Mouse (Mus musculus): ENCODE data around the gene Tmem243. TPM values are rescaled to one million over a fixed set of nuclear protein-coding genes. Genes with fewer than 3 reads are reported as not detected.

The Tmem243 gene
- polyA plus RNA-seq, 1 experiment from 2014 or later: 14.2 TPM

DNA sequence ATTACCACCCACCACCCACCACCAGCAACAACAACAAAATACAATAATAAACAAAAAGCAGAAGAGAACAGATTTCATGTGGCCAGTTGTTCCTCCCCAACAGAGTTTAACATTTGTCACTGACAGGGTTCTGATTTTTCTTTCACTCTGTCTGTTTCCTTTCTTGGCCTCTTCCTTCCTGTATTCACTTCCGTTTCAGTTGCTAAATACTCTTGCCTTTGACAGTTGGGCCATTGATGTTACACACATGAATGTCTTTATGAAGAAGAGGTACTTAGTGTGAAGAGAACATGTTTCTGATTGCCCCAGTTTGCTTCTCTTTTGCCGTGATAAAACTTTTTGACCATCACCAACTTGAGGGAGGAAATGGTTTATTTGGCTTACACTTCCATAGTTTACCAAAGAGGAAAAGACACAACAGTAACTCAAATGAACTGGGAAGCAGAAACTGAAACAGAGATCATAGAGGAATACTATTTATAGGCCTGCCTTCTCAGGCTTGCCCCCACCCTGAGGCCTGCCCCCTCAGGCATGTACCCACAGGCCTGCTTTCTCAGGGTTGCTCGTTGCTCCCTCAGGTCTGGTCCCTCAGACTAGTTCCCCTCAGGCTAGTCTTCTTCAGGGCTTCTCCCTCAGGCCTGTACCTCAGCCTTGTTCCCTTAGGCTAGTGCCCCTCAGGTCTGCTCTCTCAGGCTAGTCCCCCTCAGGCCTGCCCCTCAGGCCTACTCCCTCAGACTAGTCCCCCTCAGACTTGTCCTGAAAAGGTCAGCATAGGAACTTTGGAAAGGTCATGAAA lies 13.3 kb upstream of the Tmem243 start:
- H3K36me3 ChIP-seq: no peaks in the 10 kb centered on the region
- H3K4me3 ChIP-seq: no peak overlapping the region
- no peaks in the 10 kb centered on the region for H3K9me3 ChIP-seq
- no peaks in the 10 kb centered on the region for H3K4me1 ChIP-seq (replicated peaks)
- H3K9ac ChIP-seq: no peak overlapping the region
- H3K4me2 ChIP-seq: no peak overlapping the region
- H3K27ac ChIP-seq: no peak overlapping the region
- 78% methylated on average over 3 of the region's 3 CpGs for WGBS
- no peak for ATAC-seq (ENCODE audit: low FRiP score)
- H3K27me3 ChIP-seq: no peaks in the 10 kb centered on the region

GRCm38 (mm10) chr5:9090493-9091106 lies 9.9 kb upstream of the Tmem243 start:
- H3K4me2 ChIP-seq: no peak overlapping the region
- no peaks in the 10 kb centered on the region for H3K36me3 ChIP-seq
- H3K27me3 ChIP-seq: no peaks in the 10 kb centered on the region
- H3K9ac ChIP-seq: no peak overlapping the region
- no peak for ATAC-seq (ENCODE audit: low FRiP score)
- H3K9me3 ChIP-seq: no peaks in the 10 kb centered on the region
- H3K4me1 ChIP-seq (replicated peaks): no peaks in the 10 kb centered on the region
- 91% methylated on average over 6 of the region's 6 CpGs for WGBS
- no peak overlapping the region for H3K27ac ChIP-seq
- H3K4me3 ChIP-seq: no peak overlapping the region

- no peak overlapping the region for H3K27ac ChIP-seq
- WGBS: 93% methylated on average over 1 of the region's 1 CpGs
Observed at GRCm38 (mm10) chr5:9092716-9093115, 7.8 kb upstream of the Tmem243 start.

DNA sequence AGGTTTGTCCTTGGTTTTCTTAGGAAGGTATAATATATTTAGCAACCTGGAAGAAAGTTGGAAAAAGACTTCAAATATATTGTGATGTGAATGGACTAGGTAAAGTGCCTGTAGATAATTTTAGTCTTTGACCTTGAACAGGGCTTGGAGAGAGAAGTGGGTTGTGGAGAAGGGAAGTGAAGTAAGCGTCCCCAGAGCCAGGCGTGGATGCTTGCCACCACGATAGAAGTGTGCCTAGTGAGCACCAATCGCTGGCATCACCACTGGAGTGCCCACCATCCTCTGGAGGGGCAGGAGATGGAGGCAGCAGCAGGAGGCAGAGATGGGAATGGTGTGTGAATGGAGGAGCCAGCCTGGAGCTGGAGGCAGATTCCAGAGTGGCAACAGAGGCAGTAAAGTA lies 7.0 kb upstream of the Tmem243 start:
- H3K27me3 ChIP-seq: no peaks in the 10 kb centered on the region
- ATAC-seq (ENCODE audit: low FRiP score): no peak
- no peak overlapping the region for H3K27ac ChIP-seq
- H3K9ac ChIP-seq: no peak overlapping the region
- WGBS: 87% methylated on average over 4 of the region's 4 CpGs
- H3K4me1 ChIP-seq (replicated peaks): no peaks in the 10 kb centered on the region
- no peak overlapping the region for H3K4me2 ChIP-seq
- no peaks in the 10 kb centered on the region for H3K9me3 ChIP-seq
- H3K36me3 ChIP-seq: no peaks in the 10 kb centered on the region
- H3K4me3 ChIP-seq: no peak overlapping the region

More at GRCm38 (mm10) chr5:9092716-9093115, 7.8 kb upstream of the Tmem243 start:
- Histone ChIP-seq H3K4me2 (no peak overlapping the region), H3K9me3 (no peaks in the 10 kb centered on the region), H3K4me1 (replicated peaks) (no peaks in the 10 kb centered on the region), H3K9ac (no peak overlapping the region), H3K36me3 (no peaks in the 10 kb centered on the region), H3K4me3 (no peak overlapping the region), H3K27me3 (no peaks in the 10 kb centered on the region)
- ATAC-seq (ENCODE audit: low FRiP score): no peak

GRCm38 (mm10) chr5:9100849-9101801 lies 657 bp downstream of the Tmem243 start:
- Histone ChIP-seq H3K4me3 (peak overlapping the region; percentile 80), H3K27ac (0 out of 2 replicates have a peak overlapping the region, but pooled peaks have one; percentile 23), H3K4me2 (peak overlapping the region; percentile 83), H3K9me3 (no peaks in the 10 kb centered on the region), H3K27me3 (peaks cover 21% of the 10 kb centered on the region), H3K9ac (peak overlapping the region; percentile 78), H3K4me1 (replicated peaks) (peaks cover 13% of the 10 kb centered on the region), H3K36me3 (no peaks in the 10 kb centered on the region)
- peak; percentile 91 for ATAC-seq (ENCODE audit: low FRiP score)
- under 1% methylated on average over 83 of the region's 83 CpGs for WGBS

DNA sequence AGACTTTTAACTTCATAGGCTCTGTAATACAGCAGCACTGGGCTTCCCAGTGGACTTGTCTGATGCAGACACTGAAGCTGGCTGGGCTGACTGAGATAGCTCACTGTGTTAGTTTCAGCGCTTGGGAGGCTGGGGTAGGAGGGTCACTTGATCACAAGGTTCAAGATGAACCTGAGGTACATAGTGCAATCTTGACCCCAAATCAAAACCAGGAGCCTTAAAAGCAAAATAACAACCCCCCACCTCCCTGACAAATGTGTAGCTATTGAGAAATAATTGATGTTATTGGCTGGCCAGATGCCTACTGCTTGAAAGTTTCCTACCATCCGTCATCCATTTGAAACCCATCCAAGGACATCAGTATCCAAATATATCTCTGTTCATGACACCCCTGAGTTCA lies 2.2 kb downstream of the Tmem243 start:
- 92% methylated on average over 2 of the region's 2 CpGs for WGBS
- ATAC-seq (ENCODE audit: low FRiP score): no peak
- Histone ChIP-seq H3K27ac (no peak overlapping the region), H3K4me2 (no peak overlapping the region), H3K9ac (no peak overlapping the region), H3K27me3 (peaks cover 21% of the 10 kb centered on the region), H3K4me3 (no peak overlapping the region), H3K36me3 (no peaks in the 10 kb centered on the region), H3K9me3 (no peaks in the 10 kb centered on the region), H3K4me1 (replicated peaks) (peaks cover 13% of the 10 kb centered on the region)

GRCm38 (mm10) chr5:9103958-9104357 lies 3.5 kb downstream of the Tmem243 start:
- no peak for ATAC-seq (ENCODE audit: low FRiP score)
- Histone ChIP-seq H3K27me3 (peaks cover 19% of the 10 kb centered on the region), H3K9ac (no peak overlapping the region), H3K27ac (no peak overlapping the region), H3K4me3 (no peak overlapping the region), H3K4me2 (no peak overlapping the region), H3K9me3 (no peaks in the 10 kb centered on the region), H3K36me3 (no peaks in the 10 kb centered on the region), H3K4me1 (replicated peaks) (peaks cover 13% of the 10 kb centered on the region)
- 89% methylated on average over 8 of the region's 8 CpGs for WGBS

DNA sequence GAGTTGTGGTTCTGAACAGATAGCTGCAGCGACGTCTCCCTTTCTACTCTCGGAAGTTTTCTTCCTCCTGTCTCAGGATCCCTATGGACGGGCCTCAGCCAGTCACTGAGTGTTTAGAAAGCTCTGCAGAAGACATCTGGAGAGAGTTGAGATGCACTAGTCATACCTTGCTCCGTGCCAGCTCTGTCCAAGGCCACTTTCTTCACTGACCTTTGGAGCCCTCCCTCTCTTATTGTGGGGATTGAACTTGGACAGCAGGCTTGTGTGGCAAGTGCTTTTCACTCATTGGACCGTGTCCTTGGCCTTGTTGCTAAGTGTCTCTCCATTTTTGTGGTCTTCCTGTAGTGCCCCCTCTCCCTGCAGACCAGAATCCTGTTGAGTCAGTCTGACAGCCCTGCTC lies 6.3 kb downstream of the Tmem243 start:
- Histone ChIP-seq H3K9me3 (no peaks in the 10 kb centered on the region), H3K4me1 (replicated peaks) (no peaks in the 10 kb centered on the region; the same call in 1 of the 2 replicates), H3K27me3 (peaks cover 9% of the 10 kb centered on the region), H3K27ac (no peak overlapping the region), H3K9ac (no peak overlapping the region), H3K36me3 (no peaks in the 10 kb centered on the region), H3K4me2 (no peak overlapping the region), H3K4me3 (no peak overlapping the region)
- WGBS: 86% methylated on average over 6 of the region's 6 CpGs
- ATAC-seq (ENCODE audit: low FRiP score): no peak

DNA sequence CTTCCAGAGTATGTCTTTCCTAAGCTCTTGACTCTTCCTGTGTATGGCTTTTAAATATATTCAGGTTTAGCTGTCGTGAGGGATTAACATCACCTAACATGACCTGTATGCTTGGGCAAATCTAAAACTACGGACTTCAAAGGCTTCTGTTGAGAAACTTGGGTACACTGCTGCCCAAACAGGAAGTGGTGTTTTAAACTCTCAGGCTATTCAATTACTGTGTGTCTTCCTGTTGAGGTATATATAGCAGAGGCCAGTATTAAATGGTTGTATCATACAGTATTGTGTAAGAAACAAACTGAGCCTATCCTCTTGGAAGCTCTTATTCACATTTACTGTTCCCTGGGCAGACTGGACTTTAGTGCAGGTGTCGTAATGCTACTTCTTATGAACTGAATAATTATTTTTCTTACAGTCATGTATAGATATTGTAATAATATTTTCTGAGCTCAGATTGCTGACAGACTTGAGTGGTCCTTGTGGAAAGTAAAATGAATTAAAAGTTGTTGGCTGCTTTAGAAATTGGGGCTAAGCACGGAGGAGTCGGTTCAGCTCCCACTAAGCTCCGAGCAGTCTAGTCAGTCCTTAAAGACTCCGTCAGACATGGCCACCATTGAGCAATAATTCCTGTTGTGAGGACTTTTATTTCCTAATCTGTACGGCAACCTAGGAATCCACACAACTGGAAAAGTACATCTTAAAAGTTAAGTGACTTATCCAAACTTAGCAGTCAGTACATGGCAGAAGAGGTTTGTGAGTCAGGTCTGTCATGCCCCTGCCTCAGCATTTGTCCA lies 7.0 kb downstream of the Tmem243 start:
- Histone ChIP-seq H3K4me2 (no peak overlapping the region), H3K27me3 (peaks cover 2% of the 10 kb centered on the region; the same call in 1 of the 2 replicates), H3K9me3 (no peaks in the 10 kb centered on the region), H3K9ac (no peak overlapping the region), H3K4me3 (no peak overlapping the region), H3K36me3 (no peaks in the 10 kb centered on the region), H3K4me1 (replicated peaks) (no peaks in the 10 kb centered on the region), H3K27ac (no peak overlapping the region)
- 91% methylated on average over 8 of the region's 8 CpGs for WGBS
- no peak for ATAC-seq (ENCODE audit: low FRiP score)

- ATAC-seq (ENCODE audit: low FRiP score): no peak
- no peak overlapping the region for H3K9ac ChIP-seq
- no peaks in the 10 kb centered on the region for H3K36me3 ChIP-seq
- H3K4me3 ChIP-seq: no peak overlapping the region
- H3K4me1 ChIP-seq (replicated peaks): no peaks in the 10 kb centered on the region
- no peak overlapping the region for H3K27ac ChIP-seq
- no peaks in the 10 kb centered on the region for H3K9me3 ChIP-seq
- H3K27me3 ChIP-seq: no peaks in the 10 kb centered on the region
- WGBS: 85% methylated on average over 5 of the region's 5 CpGs
- H3K4me2 ChIP-seq: no peak overlapping the region
Observed at GRCm38 (mm10) chr5:9108490-9108889, 8.0 kb downstream of the Tmem243 start.

- Histone ChIP-seq H3K4me1 (replicated peaks) (peaks cover 6% of the 10 kb centered on the region; the same call in 1 of the 2 replicates), H3K36me3 (no peaks in the 10 kb centered on the region), H3K27me3 (no peaks in the 10 kb centered on the region), H3K4me3 (no peak overlapping the region), H3K9me3 (no peaks in the 10 kb centered on the region), H3K4me2 (no peak overlapping the region), H3K27ac (no peak overlapping the region), H3K9ac (no peak overlapping the region)
- ATAC-seq (ENCODE audit: low FRiP score): no peak
Observed at GRCm38 (mm10) chr5:9109582-9109981, 9.1 kb downstream of the Tmem243 start.

Measured in hindbrain, embryonic 13.5 days (tissue).